Mouse (Mus musculus) olfactory bulb, adult 2 months (tissue): ENCODE measurements around the gene Notch1. TPM values are rescaled to one million over a fixed set of nuclear protein-coding genes. Genes with fewer than 3 reads are reported as not detected.

ENCODE experiments used
- H3K27ac ChIP-seq: fragments of 200-500 bp; 2 replicates; pipeline ENCODE4 v1.5.1; 2012; ENCODE audit warnings: low read depth, low read length; ENCODE audit not compliant: insufficient read depth
- H3K4me1 ChIP-seq: fragments of 200-500 bp; 2 replicates; pipeline ENCODE4 v1.6.1; 2012; ENCODE audit warnings: low read length; ENCODE audit not compliant: control insufficient read depth, insufficient read depth
- H3K4me3 ChIP-seq: fragments of 200-500 bp; 2 replicates; pipeline ENCODE4 v1.5.1; 2012; ENCODE audit warnings: mild to moderate bottlenecking, low read depth, low read length, moderate library complexity; ENCODE audit not compliant: insufficient read depth
- CTCF ChIP-seq: fragments of 200-500 bp; IDR thresholded peaks from 2 replicates; pipeline ENCODE4 v1.5.1; 2012; ENCODE audit warnings: low read depth, mild to moderate bottlenecking, low read length, moderate library complexity; ENCODE audit not compliant: insufficient read depth
- POLR2A ChIP-seq: fragments of 200-500 bp; IDR thresholded peaks from 2 replicates; pipeline ENCODE4 v1.6.1; 2012; ENCODE audit warnings: mild to moderate bottlenecking, low read depth, low read length, moderate library complexity; ENCODE audit not compliant: insufficient read depth
- WGBS: fragments of 180-500 bp; shearing (Covaris S2); methylation state at CpG from one replicate; pipeline ENCODE4 v1.1.7; 2018; 5-methylcytosine and 5-hydroxymethylcytosine counted together
- polyA plus RNA-seq: library from polyadenylated mRNA; stranded (reverse); fragments of >200 nt; gene quantifications from 2 replicates; pipeline ENCODE4 v1.2.4, GENCODE M21; 2012; ENCODE audit warnings: low replicate concordance; ENCODE audit not compliant: missing spikeins, insufficient read depth, insufficient read length

The Notch1 gene
- polyA plus RNA-seq, 1 experiment: not detected

DNA sequence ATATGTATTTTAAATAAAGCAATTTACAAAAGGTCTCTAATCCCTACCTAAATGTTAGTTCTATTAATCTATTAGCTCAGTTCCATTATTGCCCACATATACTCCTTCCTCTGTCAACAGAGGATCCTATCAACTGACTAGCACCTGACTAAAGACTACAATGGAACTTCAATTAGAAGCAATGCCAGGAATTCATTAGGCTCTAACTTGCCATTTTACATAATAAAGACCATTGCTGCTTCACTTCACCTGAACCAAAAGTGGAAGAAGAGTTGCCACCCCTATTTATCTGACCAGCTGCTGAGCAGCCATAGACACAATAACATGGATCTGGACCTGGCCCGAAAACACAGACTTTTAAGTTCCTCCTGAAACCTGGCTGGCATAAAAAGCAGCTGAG, 73.6 kb downstream of the Notch1 start:
- Histone ChIP-seq H3K4me3 (no peak overlapping the region), H3K4me1 (peaks cover 25% of the 10 kb centered on the region), H3K27ac (no peak overlapping the region)
- TF ChIP-seq CTCF (no peak), POLR2A (no peak)
- WGBS: 41% methylated on average over 1 of the region's 1 CpGs

GRCm38 (mm10) chr2:26441688-26442087, 74.8 kb downstream of the Notch1 start:
- Histone ChIP-seq H3K27ac (no peak overlapping the region), H3K4me3 (no peak overlapping the region), H3K4me1 (peaks cover 21% of the 10 kb centered on the region)
- 19% methylated on average over 5 of the region's 5 CpGs for WGBS
- TF ChIP-seq POLR2A (no peak), CTCF (no peak)

- WGBS: 92% methylated on average over 4 of the region's 4 CpGs
- Histone ChIP-seq H3K4me3 (no peak overlapping the region), H3K4me1 (peaks cover 19% of the 10 kb centered on the region), H3K27ac (no peak overlapping the region)
- TF ChIP-seq POLR2A (no peak), CTCF (no peak)
Measured at GRCm38 (mm10) chr2:26441261-26441660, 75.2 kb downstream of the Notch1 start.

DNA sequence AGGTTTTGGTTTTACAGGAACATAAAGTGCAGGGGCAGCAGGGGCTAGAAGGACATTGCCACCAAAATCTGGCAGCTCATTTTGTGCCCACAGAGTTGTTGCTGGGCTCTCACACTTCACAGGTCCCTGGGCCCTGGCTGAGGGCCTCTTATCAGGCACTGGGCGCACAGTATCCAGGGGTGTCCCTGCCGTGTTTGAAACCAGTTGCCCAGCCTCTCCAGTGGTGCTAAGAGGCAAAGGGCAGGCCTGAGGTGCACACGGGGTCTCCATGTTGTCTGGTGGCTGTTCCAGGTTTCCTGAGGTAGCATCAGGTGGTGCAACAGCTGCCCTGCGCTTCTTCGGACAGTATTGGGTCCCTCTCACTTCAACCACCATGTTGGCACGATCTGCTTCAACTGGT, 76.8 kb downstream of the Notch1 start:
- H3K4me3 ChIP-seq: no peak overlapping the region
- 94% methylated on average over 6 of the region's 6 CpGs for WGBS
- H3K27ac ChIP-seq: no peak overlapping the region
- TF ChIP-seq POLR2A (no peak), CTCF (no peak)
- H3K4me1 ChIP-seq: peaks cover 19% of the 10 kb centered on the region

- H3K4me1 ChIP-seq: peaks cover 19% of the 10 kb centered on the region
- WGBS: 75% methylated on average over 7 of the region's 7 CpGs
- H3K4me3 ChIP-seq: no peak overlapping the region
- TF ChIP-seq CTCF (no peak), POLR2A (no peak)
- no peak overlapping the region for H3K27ac ChIP-seq
Measured at GRCm38 (mm10) chr2:26438373-26438772, 78.1 kb downstream of the Notch1 start.

- no peak overlapping the region for H3K4me3 ChIP-seq
- WGBS: 18% methylated on average over 4 of the region's 4 CpGs
- peaks cover 19% of the 10 kb centered on the region for H3K4me1 ChIP-seq
- no peak for TF ChIP-seq CTCF
- no peak for TF ChIP-seq POLR2A
- no peak overlapping the region for H3K27ac ChIP-seq
Measured at GRCm38 (mm10) chr2:26437221-26437620, 79.2 kb downstream of the Notch1 start.

DNA sequence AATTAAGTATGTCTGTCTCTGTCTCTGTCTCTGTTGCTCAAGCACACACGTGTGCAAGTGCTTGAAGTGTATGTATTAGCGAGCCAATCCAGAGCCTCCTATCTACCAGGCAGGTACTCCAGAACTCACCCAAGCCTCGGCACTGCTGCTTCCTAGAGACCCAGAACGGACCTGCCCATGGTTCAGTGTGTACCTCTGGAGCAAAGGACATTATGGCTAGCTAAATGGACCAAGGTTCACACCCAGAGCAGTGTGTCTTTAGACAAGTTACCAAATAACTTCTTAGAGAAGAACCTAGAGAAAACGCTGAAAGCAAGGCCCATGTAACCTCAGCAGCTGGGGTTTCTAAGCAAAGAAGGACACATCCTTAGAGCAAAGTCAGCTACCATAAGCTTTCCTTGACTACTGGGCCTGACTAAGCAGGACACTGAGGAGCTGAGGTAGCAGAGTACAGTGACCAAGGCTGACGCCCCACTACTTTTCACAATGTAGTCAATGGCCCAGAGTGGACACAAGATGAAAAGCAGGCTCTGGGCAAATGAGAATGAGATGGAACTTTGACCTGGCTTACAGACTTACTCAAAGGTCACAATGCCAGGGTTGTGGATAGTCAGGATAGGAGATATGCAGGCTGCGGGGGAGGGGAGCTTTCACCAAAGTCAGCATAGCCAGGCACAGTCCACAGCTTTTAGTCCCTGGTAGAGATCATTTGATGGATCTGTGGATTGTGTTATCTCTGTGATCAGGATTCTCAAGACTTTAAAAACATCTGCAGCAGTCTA, 81.5 kb downstream of the Notch1 start:
- 88% methylated on average over 7 of the region's 7 CpGs for WGBS
- TF ChIP-seq POLR2A (no peak), CTCF (no peak)
- H3K27ac ChIP-seq: no peak overlapping the region

DNA sequence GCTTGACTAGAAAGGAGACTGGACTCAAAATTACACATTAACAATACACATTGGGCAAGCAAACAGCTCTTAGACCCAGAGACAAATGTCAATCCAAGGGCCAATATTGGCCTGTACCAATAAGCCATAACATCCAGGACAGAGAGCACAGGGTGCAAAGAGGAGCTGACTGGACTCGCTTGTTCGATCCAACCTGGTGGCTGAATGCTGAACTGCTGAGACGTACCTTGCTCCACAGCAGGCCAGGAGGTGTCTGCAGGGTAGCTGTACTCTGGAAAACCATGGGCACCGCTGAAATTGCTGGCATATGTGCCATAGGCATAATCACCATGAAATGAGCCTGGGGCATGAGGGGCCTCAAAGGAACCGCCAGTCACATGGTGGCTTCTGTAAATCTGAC, 86.6 kb downstream of the Notch1 start:
- 96% methylated on average over 5 of the region's 5 CpGs for WGBS
- no peaks in the 10 kb centered on the region for H3K4me1 ChIP-seq
- TF ChIP-seq CTCF: no peak
- TF ChIP-seq POLR2A: no peak
- H3K4me3 ChIP-seq: no peak overlapping the region
- no peak overlapping the region for H3K27ac ChIP-seq

More for the DNA sequence above, 81.5 kb downstream of the Notch1 start:
- peaks cover 19% of the 10 kb centered on the region for H3K4me1 ChIP-seq
- H3K4me3 ChIP-seq: no peak overlapping the region

DNA sequence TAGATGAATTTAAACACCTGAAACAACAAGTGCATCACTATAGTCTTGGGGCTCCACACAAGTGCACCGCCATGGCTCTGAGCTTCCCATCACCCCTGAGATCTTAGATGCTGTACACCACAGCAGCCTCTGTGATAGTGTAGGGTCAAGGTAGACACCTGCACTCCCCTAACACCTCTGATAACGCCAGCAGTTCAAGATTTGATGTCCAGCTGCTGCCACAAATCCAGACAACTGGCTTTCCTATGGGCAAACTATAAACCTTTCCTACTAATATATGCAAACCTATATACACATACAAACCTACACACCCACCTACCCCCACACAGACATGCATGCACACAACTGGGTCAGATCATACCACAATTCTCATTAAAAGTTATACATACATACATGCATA, 91.9 kb downstream of the Notch1 start:
- no peaks in the 10 kb centered on the region for H3K4me1 ChIP-seq
- TF ChIP-seq POLR2A: no peak
- TF ChIP-seq CTCF: no peak
- 97% methylated on average over 2 of the region's 2 CpGs for WGBS
- H3K4me3 ChIP-seq: no peak overlapping the region
- H3K27ac ChIP-seq: no peak overlapping the region
